Mouse (Mus musculus): ENCODE results near the gene Glrp1.

DNA sequence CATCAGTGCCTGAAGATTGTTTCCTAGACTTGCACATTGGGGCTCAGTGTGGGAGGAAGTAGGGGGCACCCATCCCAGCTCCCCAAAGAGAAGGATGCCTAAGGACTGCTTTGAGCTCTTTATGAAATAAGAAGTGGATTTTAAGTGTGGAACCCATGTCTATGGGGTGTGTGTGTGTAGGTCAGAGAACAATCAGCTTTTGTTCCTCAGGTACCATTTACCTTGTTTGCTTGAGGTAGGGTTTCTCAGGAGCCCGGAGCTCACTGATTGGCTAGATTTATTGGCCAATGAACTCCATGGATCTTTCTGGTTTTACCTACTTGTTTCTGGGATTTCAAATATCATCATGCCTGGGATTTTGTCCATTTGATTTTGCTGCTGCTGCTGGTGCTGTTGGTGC lies 7.0 kb downstream of the Glrp1 start:
- no peak for TF ChIP-seq CTCF (IDR thresholded peaks at IDR 0.05; ENCODE audit: low read depth)
- TF ChIP-seq EP300 (optimal IDR thresholded peaks at IDR 0.05) = no peak
